In the genomic region with DNA sequence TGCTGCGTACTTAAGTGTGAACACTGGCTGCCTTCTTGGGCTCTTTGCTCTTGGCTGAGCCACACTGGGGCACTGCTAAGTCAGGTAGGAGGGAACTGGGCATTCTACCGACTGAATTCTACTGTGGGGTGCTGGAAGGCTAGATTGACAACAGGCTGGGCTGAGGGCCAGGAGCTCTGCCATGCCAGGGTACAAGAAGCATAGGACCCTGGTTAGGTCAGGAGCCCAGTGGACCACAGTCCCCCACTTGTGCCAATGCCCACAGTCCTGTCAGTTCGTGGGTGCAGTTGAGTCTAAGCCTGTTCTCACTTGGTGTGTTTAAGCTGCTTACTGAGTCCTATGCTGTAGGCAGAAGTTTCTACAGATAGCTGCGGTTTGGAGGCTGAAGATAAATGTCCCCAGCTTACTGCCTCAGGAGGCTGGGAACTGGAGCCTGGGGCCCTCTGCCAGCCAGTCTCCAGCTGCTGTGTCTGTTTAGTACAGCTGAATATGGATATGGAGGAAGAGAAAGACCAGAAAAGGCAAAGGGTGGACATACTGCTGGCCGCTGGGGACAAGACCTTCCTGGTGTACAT, we compare ENCODE assay signal across 11 mouse cellular contexts. TPM values are rescaled to one million over a fixed set of nuclear protein-coding genes. Genes with fewer than 3 reads are reported as not detected.
DNase-seq lines count a peak whose midpoint lies in the region; ATAC-seq and TF ChIP-seq lines count a peak whose summit lies in the region.
"Had no signal": no experiment of that assay in that cellular context is flagged by ENCODE, and none has a peak within 500 bp of the region (broad histone marks: within the 10 kb centered on the region; RNA-seq: fewer than 3 reads in every experiment).

No protein-coding gene starts in this region.

- TF ChIP-seq CTCF in liver, postnatal 0 days (IDR thresholded peaks at IDR 0.05; ENCODE audit: low read depth) = no peak
- TF ChIP-seq CTCF in hindbrain, postnatal 0 days (IDR thresholded peaks at IDR 0.05; ENCODE audit: low read depth) = no peak
- no peak for TF ChIP-seq CTCF in olfactory bulb, adult 2 months (IDR thresholded peaks at IDR 0.05; ENCODE audit: insufficient read depth, low read depth, low read length)

- WGBS in liver, embryonic 11.5 days = 61% methylated on average over 5 of the region's 5 CpGs
- WGBS in liver, postnatal 0 days (ENCODE audit: insufficient replicate concordance) = 52% methylated on average over 5 of the region's 5 CpGs
- WGBS in hindbrain, postnatal 0 days = 48% methylated on average over 5 of the region's 5 CpGs
- 38% methylated on average over 5 of the region's 5 CpGs for WGBS in olfactory bulb, adult 2 months

- ATAC-seq in liver, embryonic 11.5 days (replicated peaks; ENCODE audit: low FRiP score) = no peak
- no peak for ATAC-seq in liver, postnatal 0 days
- ATAC-seq in hindbrain, postnatal 0 days = 0 out of 2 replicates have a peak, but pooled peaks have one; percentile 2

- peaks cover 56% of the 10 kb centered on the region for H3K27me3 ChIP-seq in liver, embryonic 11.5 days (replicated peaks; ENCODE audit: control insufficient read depth, insufficient read depth, low read length)
- peaks cover 30% of the 10 kb centered on the region for H3K27me3 ChIP-seq in liver, postnatal 0 days (ENCODE audit: insufficient read depth, low read length)
- H3K27me3 ChIP-seq in hindbrain, postnatal 0 days (ENCODE audit: insufficient read depth, low read length) = no peaks in the 10 kb centered on the region

- H3K9me3 ChIP-seq in liver, embryonic 11.5 days (ENCODE audit: control insufficient read depth, low read length) = no peaks in the 10 kb centered on the region
- H3K9me3 ChIP-seq in liver, postnatal 0 days (ENCODE audit: low read length) = no peaks in the 10 kb centered on the region
- no peaks in the 10 kb centered on the region for H3K9me3 ChIP-seq in hindbrain, postnatal 0 days (ENCODE audit: low read length)

- peak; percentile 22 to 37 for DNase-seq in cerebellum, adult 18-20 months
- no peak for DNase-seq in cerebellum, adult 11 months
- DNase-seq in liver, embryonic 11.5 days (ENCODE audit: low spot score) = no peak
- no peak for DNase-seq in liver, postnatal 0 days
- peak; percentile 57 for DNase-seq in hindbrain, postnatal 0 days (ENCODE audit: low spot score)
- no peak for DNase-seq in spleen, postnatal 36 days (ENCODE audit: low spot score in 2 of 2)
- DNase-seq in thymus, postnatal 10 days (ENCODE audit: low spot score in 2 of 2) = no peak
- DNase-seq: heart, postnatal 36 days had no signal

- no peak overlapping the region for H3K27ac ChIP-seq in liver, embryonic 11.5 days (ENCODE audit: low read depth, low read length)
- no peak overlapping the region for H3K27ac ChIP-seq in liver, postnatal 0 days (ENCODE audit: low read depth)
- H3K27ac ChIP-seq in hindbrain, postnatal 0 days = peak overlapping the region; percentile 64
- H3K27ac ChIP-seq in olfactory bulb, adult 2 months (ENCODE audit: insufficient read depth, low read depth, low read length) = peak overlapping the region; percentile 16; the same call in 1 of the 2 replicates

- H3K36me3 ChIP-seq in liver, embryonic 11.5 days (ENCODE audit: control insufficient read depth, insufficient read depth, low read length) = no peaks in the 10 kb centered on the region
- no peaks in the 10 kb centered on the region for H3K36me3 ChIP-seq in liver, postnatal 0 days (replicated peaks; ENCODE audit: insufficient read depth, low read length)
- H3K36me3 ChIP-seq in hindbrain, postnatal 0 days (ENCODE audit: insufficient read depth, low read length) = no peaks in the 10 kb centered on the region

- TF ChIP-seq EP300 in liver, postnatal 0 days (IDR thresholded peaks at IDR 0.05; ENCODE audit: low read depth) = no peak

- no peaks in the 10 kb centered on the region for H3K4me1 ChIP-seq in liver, embryonic 11.5 days (replicated peaks; ENCODE audit: control insufficient read depth, insufficient read depth, low read length)
- peaks cover 3% of the 10 kb centered on the region for H3K4me1 ChIP-seq in liver, postnatal 0 days (ENCODE audit: insufficient read depth)
- H3K4me1 ChIP-seq in hindbrain, postnatal 0 days (ENCODE audit: insufficient read depth, low read length) = peaks cover 14% of the 10 kb centered on the region
- H3K4me1 ChIP-seq in olfactory bulb, adult 2 months (ENCODE audit: control insufficient read depth, insufficient read depth, low read length) = peaks cover 46% of the 10 kb centered on the region

- no peak overlapping the region for H3K4me3 ChIP-seq in liver, embryonic 11.5 days (ENCODE audit: low read depth, low read length)
- no peak overlapping the region for H3K4me3 ChIP-seq in liver, postnatal 0 days (ENCODE audit: low read depth, low read length)
- no peak overlapping the region for H3K4me3 ChIP-seq in hindbrain, postnatal 0 days (ENCODE audit: low read length)
- peak overlapping the region; percentile 74 for H3K4me3 ChIP-seq in olfactory bulb, adult 2 months (ENCODE audit: insufficient read depth, low read depth, low read length)

- H3K4me2 ChIP-seq in liver, embryonic 11.5 days = peak overlapping the region; percentile 81; the same call in 1 of the 2 replicates
- H3K4me2 ChIP-seq in liver, postnatal 0 days (ENCODE audit: low read depth, low read length) = no peak overlapping the region
- peak overlapping the region; percentile 98 for H3K4me2 ChIP-seq in hindbrain, postnatal 0 days (ENCODE audit: low read depth, low read length)

- TF ChIP-seq POLR2A in olfactory bulb, adult 2 months (IDR thresholded peaks at IDR 0.05; ENCODE audit: insufficient read depth, low read depth, low read length) = no peak

- no peak overlapping the region for H3K9ac ChIP-seq in liver, embryonic 11.5 days (ENCODE audit: low read depth, low read length)
- H3K9ac ChIP-seq in liver, postnatal 0 days (replicated peaks) = no peak overlapping the region
- H3K9ac ChIP-seq in hindbrain, postnatal 0 days (replicated peaks; ENCODE audit: low read length) = no peak overlapping the region

RNA-seq across cellular contexts. Expression of a gene that starts 0.8 kb away (rescaled TPM):
- polyA plus RNA-seq in liver, embryonic 11.5 days (2014; fragmentation: Nextera tagmentation; extraction: Ambion mirVana) = 0.33 TPM in 1 of 2 replicates, not detected in the other
- polyA plus RNA-seq in liver, postnatal 0 days (2015; fragmentation: Nextera tagmentation; extraction: Ambion mirVana) = 0.11 TPM in 1 of 2 replicates, not detected in the other
- 52.7 and 52.8 TPM in 2 replicates for total RNA-seq in hindbrain, postnatal 0 days (2014; rRNA removed)
- polyA plus RNA-seq in hindbrain, postnatal 0 days (2015; fragmentation: Nextera tagmentation; extraction: Ambion mirVana) = 21.9 and 23.2 TPM in 2 replicates
- polyA plus RNA-seq in olfactory bulb, adult 2 months (2012; ENCODE audit: insufficient read depth, insufficient read length, low replicate concordance, missing spikeins) = 206 and 256 TPM in 2 replicates
- polyA plus RNA-seq: liver, embryonic 16.5 days had no signal

RNA-seq across cellular contexts. Expression of a gene that starts 15.7 kb away (rescaled TPM):
- polyA plus RNA-seq in liver, embryonic 11.5 days (2014; fragmentation: Nextera tagmentation; extraction: Ambion mirVana) = not detected in 2 replicates
- not detected in 2 replicates for polyA plus RNA-seq in liver, postnatal 0 days (2015; fragmentation: Nextera tagmentation; extraction: Ambion mirVana)
- total RNA-seq in hindbrain, postnatal 0 days (2014; rRNA removed) = not detected in 2 replicates
- polyA plus RNA-seq in hindbrain, postnatal 0 days (2015; fragmentation: Nextera tagmentation; extraction: Ambion mirVana) = not detected in 2 replicates
- not detected in 2 replicates for polyA plus RNA-seq in olfactory bulb, adult 2 months (2012; ENCODE audit: insufficient read depth, insufficient read length, low replicate concordance, missing spikeins)
- total RNA-seq: heart, postnatal 36 days had no signal
- polyA plus RNA-seq: liver, embryonic 16.5 days; small intestine, adult 2 months had no signal

RNA-seq across cellular contexts. Expression of a gene that starts 39.8 kb away (rescaled TPM):
- polyA plus RNA-seq in liver, embryonic 11.5 days (2014; fragmentation: Nextera tagmentation; extraction: Ambion mirVana) = not detected in 2 replicates
- polyA plus RNA-seq in liver, postnatal 0 days (2015; fragmentation: Nextera tagmentation; extraction: Ambion mirVana) = not detected in 2 replicates
- not detected in 2 replicates for total RNA-seq in hindbrain, postnatal 0 days (2014; rRNA removed)
- not detected in 2 replicates for polyA plus RNA-seq in hindbrain, postnatal 0 days (2015; fragmentation: Nextera tagmentation; extraction: Ambion mirVana)
- polyA plus RNA-seq in olfactory bulb, adult 2 months (2012; ENCODE audit: insufficient read depth, insufficient read length, low replicate concordance, missing spikeins) = not detected in 2 replicates
- total RNA-seq: heart, postnatal 36 days had no signal
- polyA plus RNA-seq: liver, embryonic 16.5 days; small intestine, adult 2 months had no signal

RNA-seq across cellular contexts. Expression of a gene that starts 47.1 kb away (rescaled TPM):
- not detected in 2 replicates for polyA plus RNA-seq in liver, embryonic 11.5 days (2014; fragmentation: Nextera tagmentation; extraction: Ambion mirVana)
- not detected in 2 replicates for polyA plus RNA-seq in liver, postnatal 0 days (2015; fragmentation: Nextera tagmentation; extraction: Ambion mirVana)
- total RNA-seq in hindbrain, postnatal 0 days (2014; rRNA removed) = not detected in 2 replicates
- not detected in 2 replicates for polyA plus RNA-seq in hindbrain, postnatal 0 days (2015; fragmentation: Nextera tagmentation; extraction: Ambion mirVana)
- polyA plus RNA-seq in olfactory bulb, adult 2 months (2012; ENCODE audit: insufficient read depth, insufficient read length, low replicate concordance, missing spikeins) = not detected in 2 replicates
- total RNA-seq: heart, postnatal 36 days had no signal
- polyA plus RNA-seq: liver, embryonic 16.5 days; small intestine, adult 2 months had no signal

Comparison
In these comparisons a context has a peak if more than half of its experiments do, and no peak if none do; other contexts are left out.
1. DNase-seq: peak in cerebellum, adult 18-20 months (2 of 2) and hindbrain, postnatal 0 days (single experiment); none in cerebellum, adult 11 months (single experiment), liver, embryonic 11.5 days (single experiment), liver, postnatal 0 days (single experiment), spleen, postnatal 36 days (0 of 2) and thymus, postnatal 10 days (0 of 2).
2. H3K27ac ChIP-seq: peak in hindbrain, postnatal 0 days (single experiment) and olfactory bulb, adult 2 months (single experiment); none in liver, embryonic 11.5 days (single experiment) and liver, postnatal 0 days (single experiment).
3. RNA of a gene that starts 0.8 kb away (polyA plus RNA-seq): 206 to 256 TPM in olfactory bulb, adult 2 months and 21.9 to 23.2 TPM in hindbrain, postnatal 0 days; 0.33 TPM in liver, embryonic 11.5 days and 0.11 TPM in liver, postnatal 0 days; every median in the first group is over 10 times any median in the second.